Mouse (Mus musculus) mouse trophoblast stem cell (cell line): ENCODE data around the gene Fbxl18.

Experiments
- in situ Hi-C, 2 experiments: fragments of 300-500 bp; cut with MseI, MboI; formaldehyde crosslinking; loops; 2 replicates in 1 of 2; 3 replicates in 1 of 2; pipeline ENCODE4 v1.15.1; 2025

Fbxl18 gene

DNA sequence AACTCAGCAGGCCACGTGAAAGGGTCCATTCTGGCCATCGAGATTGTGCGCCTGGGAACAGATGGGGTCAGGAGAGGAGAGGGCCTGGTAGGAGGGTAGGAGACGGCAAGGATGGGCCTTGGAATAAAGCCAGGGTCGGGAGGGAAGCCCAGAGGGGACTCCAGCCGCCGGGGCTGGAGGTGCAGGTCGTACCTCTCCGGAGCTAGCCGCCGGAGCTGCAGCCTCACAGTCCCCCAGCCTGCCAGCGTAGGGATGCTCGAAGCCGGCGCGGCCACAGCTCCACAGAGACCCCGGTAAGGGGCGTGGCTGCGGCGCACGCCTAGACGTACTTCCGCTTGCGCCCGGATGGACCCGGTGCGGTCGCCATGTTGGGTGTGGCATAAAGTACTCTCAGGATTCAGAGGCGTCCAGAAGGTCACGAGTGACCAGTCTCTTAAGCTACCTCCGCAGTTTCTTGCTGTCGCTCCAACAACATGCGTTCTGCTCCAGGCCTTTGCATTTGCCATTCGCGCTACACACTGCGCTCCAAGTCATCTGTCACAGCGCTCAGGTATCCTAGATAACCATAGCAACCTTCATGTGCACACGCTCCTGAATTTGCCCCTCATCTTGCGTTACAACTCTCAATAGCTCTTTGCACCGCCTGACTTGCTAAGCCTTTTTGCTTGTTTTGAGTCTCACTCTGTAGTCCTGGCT lies at the start of gene Fbxl18:
Gene Fbxl18 (minus strand): TSS at position 504 of the 696 bp plus-strand sequence.
- in situ Hi-C loops: loop anchor here in 1 of 2 experiments (5.0 kb wide), 1 partner anchor 37 kb away; no protein-coding TSS in a partner anchor

DNA sequence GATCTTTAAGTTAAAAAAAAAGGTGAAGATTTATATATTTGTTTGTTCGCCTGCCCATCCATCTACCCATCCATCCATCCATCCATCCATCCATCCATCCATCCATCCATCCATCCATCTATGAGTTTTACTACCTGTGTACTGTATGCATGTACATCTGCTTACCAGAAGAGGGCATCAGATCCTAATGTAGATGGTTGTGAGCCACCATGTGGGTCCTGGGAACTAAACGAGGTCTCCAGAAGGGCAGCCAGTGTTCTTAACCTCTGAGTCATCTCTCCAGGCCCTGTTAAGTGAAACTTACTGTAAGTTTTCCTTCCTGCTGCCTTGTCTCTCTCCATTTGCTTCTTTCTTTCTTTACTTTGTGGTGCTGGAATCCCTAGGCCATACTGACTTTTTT lies 45.2 kb upstream of the Fbxl18 start:
- in situ Hi-C loops: loop anchor here in 1 of 2 experiments (5.0 kb wide), 1 partner anchor 102 kb away; no protein-coding TSS in a partner anchor

GRCm38 (mm10) chr5:142937956-142938727 lies 42.9 kb upstream of the Fbxl18 start:
- in situ Hi-C loops: no loop called here

- in situ Hi-C loops: no loop called here
Measured at GRCm38 (mm10) chr5:142936336-142936719, 41.1 kb upstream of the Fbxl18 start.

DNA sequence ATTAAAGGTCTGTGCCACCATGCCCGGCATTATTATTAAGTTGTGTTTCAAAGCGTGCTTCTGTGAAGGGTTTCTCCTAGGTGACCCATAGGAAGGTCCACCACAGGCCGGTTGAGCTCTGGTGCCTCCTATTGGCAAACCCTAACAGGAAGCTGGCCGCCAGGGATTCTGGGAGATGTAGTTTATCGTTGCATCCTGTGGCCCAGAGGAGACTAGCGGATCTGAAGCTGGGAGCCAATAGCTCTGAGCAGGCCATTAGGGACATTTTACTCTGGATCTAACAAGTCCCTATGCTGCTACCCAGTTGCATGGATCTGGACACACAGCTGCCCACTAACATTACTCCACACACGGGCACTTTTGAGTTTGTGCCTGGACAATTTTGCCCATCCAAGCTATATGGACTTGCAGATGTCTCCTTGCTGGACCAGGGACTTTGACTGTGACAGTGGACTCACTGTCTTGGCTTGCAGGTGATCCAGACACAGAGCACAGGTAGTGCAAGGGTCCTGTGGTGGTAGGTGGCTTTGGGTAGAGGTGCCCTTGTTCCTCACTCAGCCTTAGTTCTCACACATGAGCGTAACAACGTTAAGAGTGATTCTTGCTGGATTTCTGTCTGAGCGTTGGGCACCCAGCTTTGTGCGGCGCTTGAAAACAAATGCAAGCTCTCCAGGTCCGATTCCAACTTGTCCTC lies 40.6 kb upstream of the Fbxl18 start:
- in situ Hi-C loops: no loop called here

DNA sequence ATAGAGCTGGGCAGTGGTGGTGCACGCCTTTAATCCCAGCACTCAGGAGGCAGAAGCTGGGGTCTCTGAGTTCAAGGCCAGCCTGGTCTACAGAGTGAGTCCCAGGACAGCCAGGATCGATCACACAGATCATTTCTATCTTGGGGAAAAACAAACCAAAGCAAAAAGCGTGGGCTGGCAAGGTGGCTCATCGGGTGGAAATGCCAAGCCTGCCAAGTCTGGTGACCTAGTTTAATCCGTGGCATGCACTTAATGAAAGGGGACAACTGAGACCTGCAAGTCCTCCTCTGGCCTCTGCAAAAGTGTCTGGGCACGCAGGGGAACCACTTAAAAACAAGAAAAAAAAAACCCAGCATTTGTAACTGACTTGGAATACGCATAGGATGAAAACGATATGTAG lies 37.5 kb upstream of the Fbxl18 start:
- in situ Hi-C loops: loop anchor here (5.0 kb wide), 2 partner anchors 40 to 45 kb away; no protein-coding TSS in a partner anchor

GRCm38 (mm10) chr5:142932084-142932685 lies 37.0 kb upstream of the Fbxl18 start:
- in situ Hi-C loops: loop anchor here (5.0 kb wide), 2 partner anchors 40 to 45 kb away; no protein-coding TSS in a partner anchor

DNA sequence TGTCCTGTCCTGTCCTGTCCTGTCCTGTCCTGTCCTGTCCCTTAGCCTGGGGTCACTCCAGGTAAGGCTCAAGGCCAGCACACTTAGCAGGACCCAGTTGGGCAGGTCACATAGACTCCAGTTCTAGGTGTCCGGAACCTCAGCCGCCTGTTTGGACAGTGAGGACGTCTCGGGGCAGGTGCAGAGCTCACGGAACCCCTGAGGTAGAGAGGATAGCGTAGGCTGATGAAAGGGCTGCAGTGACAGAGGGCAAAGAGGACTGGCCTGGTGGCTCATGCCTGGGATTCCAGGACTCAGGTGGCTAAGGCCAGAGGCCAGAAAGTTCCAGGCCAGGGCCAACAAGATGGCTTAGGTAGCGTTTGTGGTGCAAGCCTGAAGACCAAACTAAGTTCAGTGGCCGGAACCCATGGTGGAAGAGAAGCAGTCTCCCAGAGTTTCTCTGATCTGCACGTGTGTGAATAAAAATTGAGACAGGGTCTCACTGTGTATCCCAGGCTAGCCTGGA lies 36.1 kb upstream of the Fbxl18 start:
- in situ Hi-C loops: loop anchor here (5.0 kb wide), 2 partner anchors 39 to 44 kb away; no protein-coding TSS in a partner anchor

GRCm38 (mm10) chr5:142929400-142929752 lies 34.2 kb upstream of the Fbxl18 start:
- in situ Hi-C loops: no loop called here

DNA sequence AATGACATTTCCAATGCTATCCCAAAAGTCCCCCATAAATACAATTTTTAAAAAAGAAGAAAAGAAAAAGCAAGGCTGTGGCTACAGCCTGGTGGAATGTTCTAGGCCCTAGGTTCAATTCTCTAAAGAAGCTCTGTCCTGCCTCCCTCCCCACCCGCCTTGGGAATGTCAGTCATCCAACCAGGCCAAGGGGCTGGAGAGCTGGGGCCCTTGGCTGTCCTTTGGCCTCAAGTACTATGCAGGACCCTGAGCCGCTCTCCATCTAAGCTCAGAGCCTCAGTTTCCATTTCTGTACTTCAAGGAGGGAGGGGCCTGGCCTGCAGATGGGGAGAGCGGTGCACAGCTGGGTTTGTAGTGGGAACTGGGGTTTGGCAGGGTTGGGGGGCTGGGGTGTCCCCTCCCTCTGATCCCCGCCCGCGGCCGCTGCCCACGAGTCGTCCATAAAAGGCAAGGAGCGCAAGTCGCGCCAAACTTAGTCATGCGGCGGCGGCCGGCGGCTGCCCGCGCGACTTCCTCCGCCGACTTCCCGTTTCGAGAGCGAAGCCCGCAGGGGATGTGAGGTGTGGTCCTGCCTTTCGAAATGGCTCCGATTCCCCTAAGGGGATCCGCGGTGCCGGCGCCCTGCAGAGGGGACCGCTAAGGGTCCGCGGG lies 33.7 kb upstream of the Fbxl18 start:
- in situ Hi-C loops: no loop called here

GRCm38 (mm10) chr5:142927341-142927930 lies 32.2 kb upstream of the Fbxl18 start:
- in situ Hi-C loops: no loop called here

DNA sequence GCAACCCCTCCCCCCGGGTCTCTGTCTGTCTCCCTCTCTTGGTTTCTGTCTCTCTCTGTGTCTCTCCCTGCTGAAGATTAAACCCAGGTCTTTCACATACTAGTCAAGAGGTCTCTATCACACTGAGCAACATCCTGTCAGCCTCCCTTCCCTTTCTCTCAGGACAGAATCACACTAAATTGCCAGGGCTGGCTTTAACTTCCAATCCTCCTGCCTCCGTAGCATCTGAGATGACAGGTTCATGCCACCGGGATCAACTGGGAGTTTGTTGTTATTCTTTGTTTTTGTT lies 31.7 kb upstream of the Fbxl18 start:
- in situ Hi-C loops: no loop called here

- in situ Hi-C loops: no loop called here
Measured at GRCm38 (mm10) chr5:142926204-142926939, 31.2 kb upstream of the Fbxl18 start.

GRCm38 (mm10) chr5:142924336-142924959 lies 29.2 kb upstream of the Fbxl18 start:
- in situ Hi-C loops: no loop called here

- in situ Hi-C loops: no loop called here
Measured at GRCm38 (mm10) chr5:142923781-142924180, 28.6 kb upstream of the Fbxl18 start.

DNA sequence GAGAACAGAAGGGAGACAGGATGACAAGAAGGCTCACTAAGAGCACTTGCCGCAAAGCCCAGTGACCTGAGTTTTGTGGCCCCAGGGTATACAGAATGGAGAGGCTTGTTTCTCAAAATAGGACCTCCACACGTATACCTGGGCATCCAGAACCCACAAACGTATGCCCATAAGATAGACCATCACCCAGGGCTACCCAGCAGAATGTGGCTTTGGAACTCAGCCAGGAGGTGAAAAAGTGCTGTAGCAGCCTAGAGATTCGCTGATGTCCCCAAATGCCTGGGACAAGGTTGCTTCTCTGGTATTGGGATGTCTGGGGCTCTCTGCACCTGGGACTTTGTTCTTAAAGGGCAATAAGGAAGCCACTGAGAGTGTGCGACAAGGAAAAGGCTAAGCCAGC lies 27.0 kb upstream of the Fbxl18 start:
- in situ Hi-C loops: no loop called here

DNA sequence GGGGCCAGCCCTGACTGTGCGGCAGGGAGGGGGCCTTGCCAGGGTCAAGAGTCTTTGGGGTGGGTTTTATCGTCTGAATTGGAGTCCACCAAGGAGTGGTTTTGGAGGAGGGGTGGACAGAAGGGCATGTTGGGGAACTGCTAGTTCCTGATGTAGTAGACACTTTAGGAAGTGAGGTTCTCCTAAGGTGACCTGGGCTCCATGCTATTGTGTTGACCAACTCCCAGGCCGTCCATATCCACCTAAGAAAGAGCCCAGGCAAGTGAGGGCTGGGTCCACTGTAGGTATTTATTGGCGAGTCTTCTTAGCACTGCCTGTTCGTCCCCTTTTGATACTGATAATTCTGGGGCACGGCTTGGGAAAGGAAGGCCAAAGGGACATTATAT lies 25.8 kb upstream of the Fbxl18 start:
- in situ Hi-C loops: no loop called here

DNA sequence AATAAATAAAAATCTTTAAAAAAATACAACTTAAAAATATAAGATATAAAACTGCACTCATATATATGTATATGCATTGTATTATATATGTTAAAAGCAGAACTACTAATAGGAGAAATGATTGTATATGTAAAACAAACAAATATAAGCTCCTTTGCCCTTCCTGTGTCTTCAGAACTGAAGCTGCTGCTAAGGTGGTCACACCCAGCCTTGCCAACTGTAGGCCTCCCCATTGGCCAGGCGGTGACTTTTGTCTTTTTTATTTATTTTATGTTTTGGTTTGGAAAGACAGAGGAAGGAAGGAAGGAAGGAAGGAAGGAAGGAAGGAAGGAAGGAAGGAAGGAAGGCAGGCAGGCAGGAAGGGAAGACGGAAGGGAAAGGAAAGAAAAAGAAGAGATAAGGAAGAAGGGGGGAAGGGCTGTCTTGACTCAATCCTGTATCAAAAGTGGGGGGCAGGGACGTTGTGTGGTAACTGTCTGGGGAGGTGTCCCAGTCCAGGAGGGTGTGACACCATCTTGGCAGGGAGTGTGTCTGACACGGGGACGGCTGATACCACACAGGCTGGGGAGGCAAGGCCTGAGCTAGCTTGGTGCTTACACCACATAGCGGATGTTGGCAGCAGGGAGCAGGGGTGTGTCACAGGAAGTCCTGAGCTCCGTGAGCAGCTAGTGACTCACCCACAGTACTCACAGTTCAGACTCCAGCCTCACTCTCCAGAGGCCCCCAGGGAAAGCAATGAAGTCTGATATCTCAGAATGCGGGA lies 25.3 kb upstream of the Fbxl18 start:
- in situ Hi-C loops: no loop called here

- in situ Hi-C loops: no loop called here
Measured at GRCm38 (mm10) chr5:142917402-142917801, 22.2 kb upstream of the Fbxl18 start.
